Mouse (Mus musculus): ENCODE results near the gene Rpl9. TPM values are rescaled to one million over a fixed set of nuclear protein-coding genes. Genes with fewer than 3 reads are reported as not detected.

The Rpl9 gene
- polyA plus RNA-seq (2014; fragmentation: Illumina TruSeq; extraction: RNeasy Lipid Tissue Mini Kit (QIAGEN cat#74804); ENCODE audit: low read depth, low replicate concordance) = 182 TPM

DNA sequence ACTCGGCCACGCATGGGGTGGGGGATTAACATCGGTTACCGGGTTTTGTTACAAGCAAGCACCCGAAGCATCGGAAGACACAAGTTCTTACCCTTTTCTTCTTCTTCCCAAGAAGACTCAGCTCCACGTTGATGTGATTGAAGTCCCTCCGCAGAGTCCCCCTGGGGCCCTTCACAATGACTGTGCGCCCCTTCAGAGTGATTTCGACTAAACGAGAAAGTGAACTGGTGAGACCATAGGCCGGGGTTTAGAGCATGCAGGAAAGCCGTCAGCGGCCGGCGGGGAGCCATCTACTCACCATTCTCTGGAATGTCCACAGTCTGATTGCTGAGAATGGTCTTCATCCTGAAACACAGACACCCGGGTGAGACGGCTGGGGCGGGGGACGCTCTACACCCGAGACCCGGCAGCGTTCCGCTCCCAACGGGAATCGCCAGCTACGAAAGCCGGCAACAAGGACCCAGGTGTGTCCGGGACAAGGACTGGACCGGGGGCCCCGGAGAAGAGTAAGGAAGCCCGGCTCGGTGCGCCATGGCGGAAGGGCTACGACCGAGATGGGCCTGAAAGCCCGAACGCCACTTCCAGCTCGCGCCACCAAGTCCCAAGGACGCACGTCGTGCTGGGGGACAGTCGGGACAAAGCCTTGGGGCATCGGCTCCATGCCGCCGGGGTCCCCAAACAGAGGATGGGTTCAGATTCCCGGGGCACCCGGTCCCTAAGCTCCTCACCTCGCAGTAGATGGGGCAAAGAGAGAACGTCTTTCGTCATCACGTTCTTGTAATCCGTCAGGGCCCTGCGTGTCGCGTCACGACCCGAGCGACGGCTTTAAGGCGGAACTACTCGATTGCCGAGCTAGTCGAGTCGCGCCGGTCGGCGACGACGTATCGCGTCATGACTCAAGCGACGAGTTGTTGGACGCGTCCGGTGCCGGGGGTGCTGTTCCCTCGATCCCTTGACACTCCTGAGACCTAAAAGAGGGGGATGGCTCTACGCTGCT, at the start of gene Rpl9, which contains the start of gene Lias:
Gene Rpl9 (minus strand): TSS at position 797 of the 997 bp plus-strand sequence.
Gene Lias (plus strand): TSS at position 850 of the 997 bp plus-strand sequence.

GRCm38 (mm10) chr5:65435806-65436561, 44.7 kb upstream of the Rpl9 start, which contains the start of gene Ugdh:
Gene Ugdh (minus strand): TSS chr5:65435949.

DNA sequence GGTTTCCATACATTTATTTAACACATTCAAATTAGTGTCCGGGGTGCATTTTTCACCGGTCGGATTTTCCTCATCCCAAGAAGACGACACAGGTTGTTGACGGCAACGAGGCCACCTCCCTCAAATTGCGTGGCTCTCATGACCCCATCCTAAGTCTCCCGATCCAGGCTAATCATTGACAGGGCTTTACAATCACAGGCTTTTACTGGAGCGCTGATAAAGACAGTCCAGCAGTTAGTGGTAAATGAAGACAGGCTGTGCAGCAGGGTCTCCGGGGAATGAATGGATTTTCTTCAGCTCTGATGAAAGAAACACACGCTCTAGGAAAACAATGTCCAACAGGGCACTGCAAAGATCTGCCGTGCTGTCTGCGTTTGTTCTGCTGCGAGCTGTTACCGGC, 43.1 kb downstream of the Rpl9 start, which contains the start of gene Klb:
Gene Klb (plus strand): TSS at position 147 of the 400 bp plus-strand sequence.

Other genes with a start within 250 kb of the Rpl9 start
- gene Wdr19, start 191.7 kb downstream of the Rpl9 start, polyA plus RNA-seq (2014; fragmentation: Illumina TruSeq; extraction: RNeasy Lipid Tissue Mini Kit (QIAGEN cat#74804); ENCODE audit: low read depth, low replicate concordance) = 49.3 TPM
- gene Rfc1, start 55.8 kb downstream of the Rpl9 start, polyA plus RNA-seq (2014; fragmentation: Illumina TruSeq; extraction: RNeasy Lipid Tissue Mini Kit (QIAGEN cat#74804); ENCODE audit: low read depth, low replicate concordance) = 85.2 TPM
- gene Klb, start 43.1 kb downstream of the Rpl9 start, polyA plus RNA-seq (2014; fragmentation: Illumina TruSeq; extraction: RNeasy Lipid Tissue Mini Kit (QIAGEN cat#74804); ENCODE audit: low read depth, low replicate concordance) = 0.90 TPM
- gene Lias, start 53 bp upstream of the Rpl9 start, polyA plus RNA-seq (2014; fragmentation: Illumina TruSeq; extraction: RNeasy Lipid Tissue Mini Kit (QIAGEN cat#74804); ENCODE audit: low read depth, low replicate concordance) = 113 TPM
- 7.9 TPM for gene Ugdh, start 44.5 kb upstream of the Rpl9 start, polyA plus RNA-seq (2014; fragmentation: Illumina TruSeq; extraction: RNeasy Lipid Tissue Mini Kit (QIAGEN cat#74804); ENCODE audit: low read depth, low replicate concordance)
- not detected for gene Gm43552, start 101.4 kb upstream of the Rpl9 start, polyA plus RNA-seq (2014; fragmentation: Illumina TruSeq; extraction: RNeasy Lipid Tissue Mini Kit (QIAGEN cat#74804); ENCODE audit: low read depth, low replicate concordance)
- 123 TPM for gene Smim14, start 145.7 kb upstream of the Rpl9 start, polyA plus RNA-seq (2014; fragmentation: Illumina TruSeq; extraction: RNeasy Lipid Tissue Mini Kit (QIAGEN cat#74804); ENCODE audit: low read depth, low replicate concordance)
- gene Ube2k, start 145.8 kb upstream of the Rpl9 start, polyA plus RNA-seq (2014; fragmentation: Illumina TruSeq; extraction: RNeasy Lipid Tissue Mini Kit (QIAGEN cat#74804); ENCODE audit: low read depth, low replicate concordance) = 349 TPM